ENCODE assay signal across 8 mouse cellular contexts in genomic region chr9:120570334-120570725, GRCm38 (mm10). TPM values are rescaled to one million over a fixed set of nuclear protein-coding genes. Genes with fewer than 3 reads are reported as not detected.
DNase-seq lines count a peak whose midpoint lies in the region; ATAC-seq and TF ChIP-seq lines count a peak whose summit lies in the region.

No protein-coding gene starts in this region.

- WGBS in kidney, embryonic 15.5 days = 57% methylated on average over 2 of the region's 2 CpGs
- 45% methylated on average over 2 of the region's 2 CpGs for WGBS in intestine, embryonic 14.5 days

- DNase-seq in kidney, adult 8-10 months = no peak
- no peak for DNase-seq in intestine, embryonic 14.5 days (ENCODE audit: low spot score)
- no peak for DNase-seq in MN1 (ENCODE audit: low spot score)
- no peak for DNase-seq in retina, embryonic 14.5 days (ENCODE audit: low spot score)

- H3K9me3 ChIP-seq in kidney, embryonic 15.5 days (replicated peaks) = no peaks in the 10 kb centered on the region
- no peaks in the 10 kb centered on the region for H3K9me3 ChIP-seq in intestine, embryonic 14.5 days (ENCODE audit: control insufficient read depth, low read length)

- no peak overlapping the region for H3K9ac ChIP-seq in kidney, embryonic 15.5 days
- peak overlapping the region; percentile 20; the same call in 1 of the 2 replicates for H3K9ac ChIP-seq in intestine, embryonic 14.5 days (ENCODE audit: low read length)

- H3K36me3 ChIP-seq in kidney, embryonic 15.5 days = peaks cover 31% of the 10 kb centered on the region
- peaks cover 32% of the 10 kb centered on the region for H3K36me3 ChIP-seq in intestine, embryonic 14.5 days (ENCODE audit: control insufficient read depth, insufficient read depth, low read length)
- peaks cover 30% of the 10 kb centered on the region for H3K36me3 ChIP-seq in myocyte (ENCODE audit: control insufficient read depth, insufficient read depth)

- TF ChIP-seq CTCF in cortical plate, adult 2 months (IDR thresholded peaks at IDR 0.05; ENCODE audit: extremely low read depth, insufficient read depth, low read length) = no peak

- ATAC-seq in kidney, embryonic 15.5 days (replicated peaks; ENCODE audit: low FRiP score) = no peak
- ATAC-seq in intestine, embryonic 14.5 days (replicated peaks; ENCODE audit: low FRiP score, low TSS enrichment, low read depth) = no peak
- ATAC-seq in cerebellum, adult (ENCODE audit: insufficient number of reproducible peaks, low FRiP score, low TSS enrichment) = no peak

- H3ac ChIP-seq in myocyte (ENCODE audit: control insufficient read depth, insufficient read length) = no peak overlapping the region

- no peaks in the 10 kb centered on the region for H3K27me3 ChIP-seq in kidney, embryonic 15.5 days
- H3K27me3 ChIP-seq in intestine, embryonic 14.5 days (replicated peaks; ENCODE audit: control insufficient read depth, insufficient read depth, low read length) = no peaks in the 10 kb centered on the region
- H3K27me3 ChIP-seq in myocyte (ENCODE audit: control insufficient read depth, insufficient read depth, insufficient read length) = no peaks in the 10 kb centered on the region

- TF ChIP-seq POLR2A in cortical plate, adult 2 months (IDR thresholded peaks at IDR 0.05; ENCODE audit: extremely low read depth, insufficient read depth, low read length) = no peak
- no peak for TF ChIP-seq POLR2A in myocyte (IDR thresholded peaks at IDR 0.05; ENCODE audit: insufficient read length, low read depth)

- peak overlapping the region; percentile 97 for H3K4me3 ChIP-seq in kidney, embryonic 15.5 days (replicated peaks)
- H3K4me3 ChIP-seq in cortical plate, adult 2 months (ENCODE audit: insufficient read depth, low read length) = peak overlapping the region; percentile 58; the same call in 1 of the 2 replicates
- H3K4me3 ChIP-seq in intestine, embryonic 14.5 days (ENCODE audit: low read depth, low read length) = peak overlapping the region; percentile 92
- peak overlapping the region; percentile 86 for H3K4me3 ChIP-seq in myocyte

- peak overlapping the region; percentile 90 for H3K4me2 ChIP-seq in kidney, embryonic 15.5 days
- H3K4me2 ChIP-seq in intestine, embryonic 14.5 days (ENCODE audit: low read length) = peak overlapping the region; percentile 79
- H3K4me2 ChIP-seq in myocyte (ENCODE audit: low read depth) = no peak overlapping the region

- H3K4me1 ChIP-seq in kidney, embryonic 15.5 days = peaks cover 23% of the 10 kb centered on the region
- H3K4me1 ChIP-seq in cortical plate, adult 2 months (ENCODE audit: control insufficient read depth, insufficient read depth, low read length) = peaks cover 3% of the 10 kb centered on the region; the same call in 1 of the 2 replicates
- peaks cover 17% of the 10 kb centered on the region for H3K4me1 ChIP-seq in intestine, embryonic 14.5 days (replicated peaks; ENCODE audit: control insufficient read depth, insufficient read depth, low read length)

- peaks cover 23% of the 10 kb centered on the region for H3K79me2 ChIP-seq in myocyte (ENCODE audit: control insufficient read depth, insufficient read depth)

- 0 out of 2 replicates have a peak overlapping the region, but pooled peaks have one; percentile 89 for H3K27ac ChIP-seq in kidney, embryonic 15.5 days
- H3K27ac ChIP-seq in cortical plate, adult 2 months (ENCODE audit: insufficient read depth, low read length) = no peak overlapping the region
- no peak overlapping the region; the same call in 1 of the 2 replicates for H3K27ac ChIP-seq in intestine, embryonic 14.5 days (ENCODE audit: low read depth)

TF ChIP-seq in myocyte, 11 proteins besides CTCF, POLR2A, EP300 and RAD21:
- TF ChIP-seq SRF (IDR thresholded peaks at IDR 0.05; ENCODE audit: control insufficient read depth, insufficient read length, low read depth) (no peak), REST (IDR thresholded peaks at IDR 0.05; ENCODE audit: insufficient read depth, insufficient read length) (no peak), MAX (IDR thresholded peaks at IDR 0.05; ENCODE audit: low read depth) (no peak), MYOD1 (IDR thresholded peaks at IDR 0.05; ENCODE audit: control insufficient read depth in 1 of 3, insufficient read length in 2 of 3, low read depth in 2 of 3) (no peak), E2F4 (IDR thresholded peaks at IDR 0.05; ENCODE audit: insufficient read depth) (no peak), TCF12 (IDR thresholded peaks at IDR 0.05; ENCODE audit: insufficient read depth, poor library complexity, severe bottlenecking) (no peak), USF1 (IDR thresholded peaks at IDR 0.05; ENCODE audit: low read depth) (no peak), CEBPB (IDR thresholded peaks at IDR 0.05; ENCODE audit: insufficient read depth, poor library complexity, severe bottlenecking) (no peak), TCF3 (IDR thresholded peaks at IDR 0.05; ENCODE audit: insufficient read length, low read depth) (no peak)

RNA-seq across cellular contexts. Expression of gene Rpl14, which starts 0.9 kb away (rescaled TPM):
- 783 and 843 TPM in 2 replicates for polyA plus RNA-seq in kidney, embryonic 15.5 days (2015; fragmentation: Nextera tagmentation; extraction: Ambion mirVana)
- 326 and 355 TPM in 2 replicates for polyA plus RNA-seq in cortical plate, adult 2 months (2012; rRNA removed)
- polyA plus RNA-seq in intestine, embryonic 14.5 days (2014; fragmentation: Nextera tagmentation; extraction: Ambion mirVana) = 1,190 and 1,204 TPM in 2 replicates
- 1,509 TPM for polyA plus RNA-seq in myocyte (2012; fragmentation: generic; extraction: Trizol)

RNA-seq across cellular contexts. Expression of gene Entpd3, which starts 30.7 kb away (rescaled TPM):
- 1.5 and 2.0 TPM in 2 replicates for polyA plus RNA-seq in kidney, embryonic 15.5 days (2015; fragmentation: Nextera tagmentation; extraction: Ambion mirVana)
- polyA plus RNA-seq in cortical plate, adult 2 months (2012; rRNA removed) = 7.0 and 8.0 TPM in 2 replicates
- 3.3 and 4.0 TPM in 2 replicates for polyA plus RNA-seq in intestine, embryonic 14.5 days (2014; fragmentation: Nextera tagmentation; extraction: Ambion mirVana)
- polyA plus RNA-seq in myocyte (2012; fragmentation: generic; extraction: Trizol) = 1.1 TPM
